Mouse (Mus musculus): Measurements from ENCODE around the gene Ccdc180.

- TF ChIP-seq CTCF (IDR thresholded peaks at IDR 0.05) = no peak
- no peak for TF ChIP-seq EP300 (IDR thresholded peaks at IDR 0.05; ENCODE audit: insufficient read depth, low read depth, low read length)
- no peak for TF ChIP-seq POLR2A (IDR thresholded peaks at IDR 0.05; ENCODE audit: insufficient read depth, low read depth, low read length)
Measured at GRCm38 (mm10) chr4:45848825-45849156, 41.3 kb upstream of the Ccdc180 start.
